Mouse (Mus musculus): ENCODE results near the gene Ubqln4. TPM values are rescaled to one million over a fixed set of nuclear protein-coding genes. Genes with fewer than 3 reads are reported as not detected.
A peak's percentile ranks its signal among the peaks of the same experiment; 100 is the strongest.

Gene Ubqln4
- polyA plus RNA-seq, 2 experiments, result 17.9 to 22.7 TPM

DNA sequence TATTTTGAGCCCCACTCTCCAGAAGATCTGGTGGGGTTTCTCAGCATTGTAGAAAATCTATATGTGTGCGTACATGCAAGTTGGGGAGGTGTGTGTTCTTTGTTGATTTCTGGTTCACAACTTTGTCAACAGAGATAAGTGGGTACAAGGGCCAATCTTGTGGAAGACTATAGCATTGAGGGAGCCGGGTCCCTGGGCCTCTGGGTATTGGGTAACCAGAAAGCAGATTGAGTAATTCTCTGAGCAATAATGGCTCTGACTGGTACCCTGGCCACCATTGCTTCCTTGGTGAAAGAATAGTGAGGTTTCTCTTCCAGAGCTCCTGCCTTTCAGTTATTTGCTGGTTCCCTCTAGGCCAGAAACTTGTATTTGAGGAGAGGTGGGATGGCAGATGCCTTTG, 15.5 kb downstream of the Ubqln4 start:
- TF ChIP-seq EP300 (IDR thresholded peaks at IDR 0.05; ENCODE audit: low read depth) (no peak), CTCF (IDR thresholded peaks at IDR 0.05; ENCODE audit: low read depth) (no peak)
- ATAC-seq (ENCODE audit: insufficient read depth) (peak; percentile 53), DNase-seq (ENCODE audit: low read depth in 3 of 3, low spot score in 3 of 3) (no peak)
- no peak overlapping the region for H3K4me2 ChIP-seq (ENCODE audit: low read depth)
- WGBS (ENCODE audit: insufficient replicate concordance), result 63% methylated on average over 2 of the region's 2 CpGs
- no peak overlapping the region for H3K9ac ChIP-seq (replicated peaks)
- H3K9me3 ChIP-seq (ENCODE audit: control insufficient read depth, low read length), result no peaks in the 10 kb centered on the region
- H3K4me3 ChIP-seq (ENCODE audit: insufficient read depth in 1 of 2, low read depth in 2 of 2, low read length in 2 of 2), result no peak overlapping the region
- H3K36me3 ChIP-seq (replicated peaks; ENCODE audit: control insufficient read depth, insufficient read depth, low read depth), result peaks cover 26% of the 10 kb centered on the region
- no peak overlapping the region for H3K27ac ChIP-seq
- peaks cover 0 to 6% of the 10 kb centered on the region in 2 experiments; a peak in 1 of 4 replicates for H3K4me1 ChIP-seq (replicated peaks; ENCODE audit: control insufficient read depth in 2 of 2, insufficient read depth in 2 of 2, low read length in 1 of 2)
- no peaks in the 10 kb centered on the region for H3K27me3 ChIP-seq (ENCODE audit: control insufficient read depth, insufficient read depth, low read length)

DNA sequence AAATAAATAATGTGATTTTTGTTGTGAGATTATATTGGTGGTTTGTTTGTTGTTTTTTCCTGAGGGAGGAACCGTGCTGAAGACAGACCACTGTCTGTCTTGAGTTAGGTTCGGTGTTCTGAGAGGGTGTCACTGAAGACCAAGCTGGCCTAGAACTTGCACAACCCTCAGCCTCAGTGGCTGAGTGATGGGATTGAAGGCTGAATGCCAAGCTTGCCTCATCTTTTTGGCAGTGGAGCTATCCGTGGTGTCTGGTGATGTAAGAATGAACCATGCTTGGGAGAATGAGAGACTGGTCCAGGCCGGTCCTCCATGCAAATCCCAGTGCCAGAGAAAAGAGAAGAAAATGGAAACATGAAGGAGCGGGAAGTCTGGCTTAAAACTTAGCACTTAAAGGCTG, 16.1 kb downstream of the Ubqln4 start:
- TF ChIP-seq EP300 (IDR thresholded peaks at IDR 0.05; ENCODE audit: low read depth) (no peak), CTCF (IDR thresholded peaks at IDR 0.05; ENCODE audit: low read depth) (no peak)
- DNase-seq (ENCODE audit: low read depth in 3 of 3, low spot score in 3 of 3), result no peak
- Histone ChIP-seq H3K27ac (no peak overlapping the region), H3K36me3 (replicated peaks; ENCODE audit: control insufficient read depth, insufficient read depth, low read depth) (peaks cover 22% of the 10 kb centered on the region), H3K9me3 (ENCODE audit: control insufficient read depth, low read length) (no peaks in the 10 kb centered on the region), H3K4me2 (ENCODE audit: low read depth) (no peak overlapping the region), H3K27me3 (ENCODE audit: control insufficient read depth, insufficient read depth, low read length) (no peaks in the 10 kb centered on the region), H3K4me3 (ENCODE audit: insufficient read depth in 1 of 2, low read depth in 2 of 2, low read length in 2 of 2) (no peak overlapping the region), H3K4me1 (replicated peaks; ENCODE audit: control insufficient read depth in 2 of 2, insufficient read depth in 2 of 2, low read length in 1 of 2) (peaks cover 0 to 6% of the 10 kb centered on the region in 2 experiments; a peak in 1 of 4 replicates), H3K9ac (replicated peaks) (no peak overlapping the region)
- no peak for ATAC-seq (ENCODE audit: insufficient read depth)
- WGBS (ENCODE audit: insufficient replicate concordance), result 80% methylated on average over 5 of the region's 5 CpGs

DNA sequence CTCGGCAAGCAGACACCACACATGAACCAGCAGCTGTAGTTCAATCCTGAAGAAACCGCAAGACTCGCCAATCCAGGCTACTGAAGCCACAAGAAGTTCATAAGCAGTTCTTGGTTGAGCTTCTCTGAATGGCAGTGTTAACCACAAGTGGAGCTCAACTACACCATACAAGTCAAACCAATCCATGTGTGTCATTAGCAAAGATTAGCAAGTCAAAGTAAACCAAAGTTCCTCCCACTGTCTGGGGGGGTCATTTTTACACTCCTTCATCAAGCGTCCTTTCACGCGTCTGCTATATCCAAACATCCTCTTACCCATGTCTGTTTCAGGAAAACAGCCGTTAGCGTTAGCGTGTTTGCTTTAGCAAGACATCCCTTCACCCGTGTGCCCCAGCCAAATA, 16.8 kb downstream of the Ubqln4 start:
- Histone ChIP-seq H3K9me3 (ENCODE audit: control insufficient read depth, low read length) (no peaks in the 10 kb centered on the region), H3K4me1 (replicated peaks; ENCODE audit: control insufficient read depth in 2 of 2, insufficient read depth in 2 of 2, low read length in 1 of 2) (peaks cover 0 to 6% of the 10 kb centered on the region in 2 experiments; a peak in 1 of 4 replicates), H3K4me2 (ENCODE audit: low read depth) (no peak overlapping the region), H3K9ac (replicated peaks) (no peak overlapping the region), H3K27ac (no peak overlapping the region), H3K27me3 (ENCODE audit: control insufficient read depth, insufficient read depth, low read length) (no peaks in the 10 kb centered on the region), H3K4me3 (ENCODE audit: insufficient read depth in 1 of 2, low read depth in 2 of 2, low read length in 2 of 2) (no peak overlapping the region), H3K36me3 (replicated peaks; ENCODE audit: control insufficient read depth, insufficient read depth, low read depth) (peaks cover 22% of the 10 kb centered on the region)
- ATAC-seq (ENCODE audit: insufficient read depth) (no peak), DNase-seq (ENCODE audit: low read depth in 3 of 3, low spot score in 3 of 3) (no peak)
- TF ChIP-seq EP300 (IDR thresholded peaks at IDR 0.05; ENCODE audit: low read depth) (no peak), CTCF (IDR thresholded peaks at IDR 0.05; ENCODE audit: low read depth) (no peak)
- 80% methylated on average over 10 of the region's 10 CpGs for WGBS (ENCODE audit: insufficient replicate concordance)

DNA sequence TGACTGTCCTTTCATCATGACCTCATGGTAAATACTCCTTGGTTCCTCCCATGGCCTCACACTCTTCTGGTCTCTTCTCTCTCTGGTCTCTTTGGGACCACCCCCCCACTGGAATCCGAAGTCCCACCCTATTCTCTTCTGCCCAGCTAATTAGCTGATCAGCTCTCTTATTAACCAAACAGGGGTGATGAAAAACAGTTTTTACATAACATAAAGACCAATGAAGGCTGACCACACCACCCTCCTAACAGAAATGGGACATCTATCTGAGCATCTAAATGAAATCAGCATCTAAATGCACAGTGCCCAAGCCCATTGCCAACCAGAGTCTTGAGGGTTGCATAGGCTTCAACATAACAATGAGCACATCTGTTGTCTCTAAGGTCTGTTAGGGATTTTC, 18.3 kb downstream of the Ubqln4 start:
- ATAC-seq (ENCODE audit: insufficient read depth) (no peak), DNase-seq (ENCODE audit: low read depth in 3 of 3, low spot score in 3 of 3) (no peak)
- Histone ChIP-seq H3K9ac (replicated peaks) (no peak overlapping the region), H3K27ac (no peak overlapping the region), H3K27me3 (ENCODE audit: control insufficient read depth, insufficient read depth, low read length) (no peaks in the 10 kb centered on the region), H3K36me3 (replicated peaks; ENCODE audit: control insufficient read depth, insufficient read depth, low read depth) (peaks cover 13% of the 10 kb centered on the region), H3K4me1 (replicated peaks; ENCODE audit: control insufficient read depth in 2 of 2, insufficient read depth in 2 of 2, low read length in 1 of 2) (peaks cover 0 to 6% of the 10 kb centered on the region in 2 experiments; a peak in 1 of 4 replicates), H3K9me3 (ENCODE audit: control insufficient read depth, low read length) (no peaks in the 10 kb centered on the region), H3K4me2 (ENCODE audit: low read depth) (no peak overlapping the region), H3K4me3 (ENCODE audit: insufficient read depth in 1 of 2, low read depth in 2 of 2, low read length in 2 of 2) (no peak overlapping the region)
- TF ChIP-seq EP300 (IDR thresholded peaks at IDR 0.05; ENCODE audit: low read depth) (no peak), CTCF (IDR thresholded peaks at IDR 0.05; ENCODE audit: low read depth) (no peak)
- WGBS (ENCODE audit: insufficient replicate concordance), result 56% methylated on average over 1 of the region's 1 CpGs

DNA sequence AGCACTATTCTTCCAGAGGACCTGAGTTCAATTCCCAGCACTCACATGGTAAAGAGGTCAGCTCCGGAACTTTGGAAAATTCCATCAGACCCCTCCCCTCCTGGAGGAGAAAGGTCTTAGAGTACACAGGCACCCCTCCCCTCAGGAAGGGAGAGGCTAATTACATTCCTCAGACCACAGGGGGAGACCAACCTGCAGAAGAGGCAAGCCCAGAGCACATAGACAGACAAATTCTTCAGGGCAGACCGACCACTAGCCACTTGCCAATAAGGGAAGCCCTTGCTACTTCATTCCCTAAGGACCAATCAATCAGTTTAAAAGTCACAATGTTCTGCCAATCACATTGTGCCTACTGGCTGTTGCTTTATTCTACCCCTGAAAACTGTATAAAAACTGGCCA, 19.3 kb downstream of the Ubqln4 start:
- peaks cover 0 to 4% of the 10 kb centered on the region in 2 experiments; a peak in 1 of 4 replicates for H3K4me1 ChIP-seq (replicated peaks; ENCODE audit: control insufficient read depth in 2 of 2, insufficient read depth in 2 of 2, low read length in 1 of 2)
- H3K4me3 ChIP-seq (ENCODE audit: insufficient read depth in 1 of 2, low read depth in 2 of 2, low read length in 2 of 2), result no peak overlapping the region
- ATAC-seq (ENCODE audit: insufficient read depth) (no peak), DNase-seq (ENCODE audit: low read depth in 3 of 3, low spot score in 3 of 3) (no peak)
- H3K9ac ChIP-seq (replicated peaks), result no peak overlapping the region
- no peak for TF ChIP-seq EP300 (IDR thresholded peaks at IDR 0.05; ENCODE audit: low read depth)
- no peak for TF ChIP-seq CTCF (IDR thresholded peaks at IDR 0.05; ENCODE audit: low read depth)
- H3K36me3 ChIP-seq (replicated peaks; ENCODE audit: control insufficient read depth, insufficient read depth, low read depth), result peaks cover 7% of the 10 kb centered on the region
- no peak overlapping the region for H3K27ac ChIP-seq
- 74% methylated on average over 2 of the region's 2 CpGs for WGBS (ENCODE audit: insufficient replicate concordance)
- H3K9me3 ChIP-seq (ENCODE audit: control insufficient read depth, low read length), result no peaks in the 10 kb centered on the region
- H3K4me2 ChIP-seq (ENCODE audit: low read depth), result no peak overlapping the region
- no peaks in the 10 kb centered on the region for H3K27me3 ChIP-seq (ENCODE audit: control insufficient read depth, insufficient read depth, low read length)

Data from liver, embryonic 14.5 days (tissue).